Mouse (Mus musculus) cerebellum, adult 18-20 months (tissue): ENCODE data around the gene Scgb2b19.
"Not testable (repeated sequence)": the region's sequence is repeated elsewhere in the genome, so short reads cannot be mapped to it uniquely, and the experiment has no call there.

ENCODE experiments used
- DNase-seq, 2 experiments: peaks; one replicate each; pipeline ENCODE4 v3.0.0; 2021

Gene Scgb2b19

DNA sequence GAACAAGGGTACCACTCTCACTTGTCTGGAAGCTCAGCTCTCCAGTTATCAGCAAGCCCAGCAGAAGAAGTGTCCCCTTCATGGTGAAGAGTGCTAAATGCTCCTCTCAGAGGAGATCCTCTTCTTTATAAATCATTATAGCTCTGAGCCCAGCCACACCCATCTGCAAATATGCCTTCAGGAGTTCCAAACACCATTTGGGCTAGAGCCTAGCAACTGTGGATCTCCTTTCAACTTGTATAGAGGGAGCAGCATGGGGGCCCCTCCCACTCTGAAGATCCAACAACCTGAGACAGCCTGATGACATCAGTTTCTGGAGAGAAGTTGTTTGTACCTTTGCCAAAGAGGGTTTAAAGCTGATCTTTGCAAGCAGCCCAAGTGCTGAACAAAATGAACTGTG, at the start of gene Scgb2b19:
Scgb2b19 (minus strand) TSS at position 101 of the 400 bp plus-strand sequence.
- DNase-seq: not testable (repeated sequence)

DNA sequence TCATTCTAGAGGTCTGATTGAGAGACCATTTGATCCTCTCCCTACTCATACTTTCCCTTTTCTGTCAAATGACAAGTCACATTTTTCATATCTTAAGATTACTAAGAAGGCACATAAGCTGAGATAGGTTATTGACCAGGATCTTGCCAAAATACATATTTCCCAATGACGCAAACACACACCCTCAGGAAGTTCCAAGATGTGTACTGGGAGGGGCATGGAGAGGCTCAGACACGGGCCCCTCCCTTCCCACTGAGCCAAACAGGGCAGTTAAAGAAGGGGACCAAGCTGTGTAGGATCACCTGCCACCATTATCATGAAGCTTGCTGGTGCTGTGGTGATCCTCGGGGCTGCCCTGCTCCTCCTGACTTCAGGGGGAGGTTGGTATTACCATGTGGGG, 6.9 kb upstream of the Scgb2b19 start, which contains the start of gene Scgb1b19:
Scgb1b19 (plus strand) TSS at position 301 of the 400 bp plus-strand sequence.
- DNase-seq: not testable (repeated sequence)
